Mouse (Mus musculus): Measurements from ENCODE around the gene Ksr1. TPM values are rescaled to one million over a fixed set of nuclear protein-coding genes. Genes with fewer than 3 reads are reported as not detected.

Ksr1 gene
- polyA plus RNA-seq, 1 experiment from 2014 or later, result 0.67 TPM

GRCm38 (mm10) chr11:79152696-79153095, 6.5 kb upstream of the Ksr1 start:
- no peak for DNase-seq (ENCODE audit: low spot score)
- Histone ChIP-seq H3K9ac (ENCODE audit: low read length) (no peak overlapping the region), H3K4me2 (replicated peaks; ENCODE audit: low read depth) (no peak overlapping the region), H3K36me3 (ENCODE audit: control insufficient read depth, insufficient read depth, low read length) (no peaks in the 10 kb centered on the region), H3K27me3 (ENCODE audit: control insufficient read depth, insufficient read depth, low read length) (no peaks in the 10 kb centered on the region), H3K27ac (replicated peaks) (no peak overlapping the region), H3K4me3 (ENCODE audit: low read depth, low read length) (no peak overlapping the region), H3K9me3 (ENCODE audit: control insufficient read depth, low read length) (no peaks in the 10 kb centered on the region), H3K4me1 (replicated peaks; ENCODE audit: control insufficient read depth, insufficient read depth) (no peaks in the 10 kb centered on the region)
- no peak for TF ChIP-seq EP300 (optimal IDR thresholded peaks at IDR 0.05)
- TF ChIP-seq CTCF (IDR thresholded peaks at IDR 0.05; ENCODE audit: low read depth), result no peak
- 54% methylated on average over 5 of the region's 5 CpGs for WGBS
- no peak for ATAC-seq (ENCODE audit: low FRiP score, low TSS enrichment)

- H3K9ac ChIP-seq (ENCODE audit: low read length), result no peak overlapping the region
- TF ChIP-seq CTCF (IDR thresholded peaks at IDR 0.05; ENCODE audit: low read depth) (no peak), EP300 (optimal IDR thresholded peaks at IDR 0.05) (no peak)
- no peak overlapping the region for H3K27ac ChIP-seq (replicated peaks)
- 75% methylated on average over 7 of the region's 7 CpGs for WGBS
- no peaks in the 10 kb centered on the region for H3K36me3 ChIP-seq (ENCODE audit: control insufficient read depth, insufficient read depth, low read length)
- H3K4me3 ChIP-seq (ENCODE audit: low read depth, low read length), result no peak overlapping the region
- H3K4me1 ChIP-seq (replicated peaks; ENCODE audit: control insufficient read depth, insufficient read depth), result no peaks in the 10 kb centered on the region
- ATAC-seq (ENCODE audit: low FRiP score, low TSS enrichment) (no peak), DNase-seq (ENCODE audit: low spot score) (no peak)
- no peaks in the 10 kb centered on the region for H3K9me3 ChIP-seq (ENCODE audit: control insufficient read depth, low read length)
- H3K27me3 ChIP-seq (ENCODE audit: control insufficient read depth, insufficient read depth, low read length), result no peaks in the 10 kb centered on the region
- H3K4me2 ChIP-seq (replicated peaks; ENCODE audit: low read depth), result no peak overlapping the region
Measured at GRCm38 (mm10) chr11:79151874-79152273, 5.7 kb upstream of the Ksr1 start.

DNA sequence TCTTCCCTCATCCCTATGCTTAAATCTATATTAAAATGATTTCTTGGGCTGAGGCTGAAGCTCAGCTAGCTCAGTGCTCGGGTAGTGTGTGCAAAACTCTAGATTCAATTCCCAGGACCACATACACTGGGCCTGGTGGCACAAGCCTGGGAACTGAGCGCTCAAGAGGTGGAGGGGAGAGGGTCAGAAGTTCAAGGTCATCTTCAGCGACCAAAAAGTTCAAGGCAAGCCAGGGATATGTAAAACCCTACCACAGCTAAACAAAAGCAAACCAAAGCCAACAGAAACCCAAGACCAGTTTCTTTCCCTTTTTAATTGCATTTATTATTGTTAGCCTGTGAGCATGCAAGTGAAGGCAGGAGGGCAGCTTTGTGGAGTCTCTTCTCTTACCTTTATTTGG, 4.1 kb upstream of the Ksr1 start:
- no peak overlapping the region for H3K4me3 ChIP-seq (ENCODE audit: low read depth, low read length)
- ATAC-seq (ENCODE audit: low FRiP score, low TSS enrichment) (no peak), DNase-seq (ENCODE audit: low spot score) (no peak)
- H3K4me2 ChIP-seq (replicated peaks; ENCODE audit: low read depth), result no peak overlapping the region
- H3K36me3 ChIP-seq (ENCODE audit: control insufficient read depth, insufficient read depth, low read length), result no peaks in the 10 kb centered on the region
- H3K4me1 ChIP-seq (replicated peaks; ENCODE audit: control insufficient read depth, insufficient read depth), result no peaks in the 10 kb centered on the region
- no peaks in the 10 kb centered on the region for H3K27me3 ChIP-seq (ENCODE audit: control insufficient read depth, insufficient read depth, low read length)
- 63% methylated on average over 3 of the region's 3 CpGs for WGBS
- TF ChIP-seq CTCF (IDR thresholded peaks at IDR 0.05; ENCODE audit: low read depth), result no peak
- no peak for TF ChIP-seq EP300 (optimal IDR thresholded peaks at IDR 0.05)
- H3K9me3 ChIP-seq (ENCODE audit: control insufficient read depth, low read length), result no peaks in the 10 kb centered on the region
- no peak overlapping the region for H3K9ac ChIP-seq (ENCODE audit: low read length)
- no peak overlapping the region for H3K27ac ChIP-seq (replicated peaks)

- Histone ChIP-seq H3K4me1 (replicated peaks; ENCODE audit: control insufficient read depth, insufficient read depth) (peaks cover 1% of the 10 kb centered on the region; the same call in 1 of the 2 replicates), H3K9me3 (ENCODE audit: control insufficient read depth, low read length) (no peaks in the 10 kb centered on the region), H3K36me3 (ENCODE audit: control insufficient read depth, insufficient read depth, low read length) (no peaks in the 10 kb centered on the region), H3K4me2 (replicated peaks; ENCODE audit: low read depth) (no peak overlapping the region), H3K4me3 (ENCODE audit: low read depth, low read length) (no peak overlapping the region), H3K27me3 (ENCODE audit: control insufficient read depth, insufficient read depth, low read length) (no peaks in the 10 kb centered on the region), H3K27ac (replicated peaks) (no peak overlapping the region), H3K9ac (ENCODE audit: low read length) (no peak overlapping the region)
- TF ChIP-seq EP300 (optimal IDR thresholded peaks at IDR 0.05) (no peak), CTCF (IDR thresholded peaks at IDR 0.05; ENCODE audit: low read depth) (no peak)
- ATAC-seq (ENCODE audit: low FRiP score, low TSS enrichment) (no peak), DNase-seq (ENCODE audit: low spot score) (no peak)
- 79% methylated on average over 4 of the region's 4 CpGs for WGBS
Measured at GRCm38 (mm10) chr11:79149295-79149694, 3.1 kb upstream of the Ksr1 start.

DNA sequence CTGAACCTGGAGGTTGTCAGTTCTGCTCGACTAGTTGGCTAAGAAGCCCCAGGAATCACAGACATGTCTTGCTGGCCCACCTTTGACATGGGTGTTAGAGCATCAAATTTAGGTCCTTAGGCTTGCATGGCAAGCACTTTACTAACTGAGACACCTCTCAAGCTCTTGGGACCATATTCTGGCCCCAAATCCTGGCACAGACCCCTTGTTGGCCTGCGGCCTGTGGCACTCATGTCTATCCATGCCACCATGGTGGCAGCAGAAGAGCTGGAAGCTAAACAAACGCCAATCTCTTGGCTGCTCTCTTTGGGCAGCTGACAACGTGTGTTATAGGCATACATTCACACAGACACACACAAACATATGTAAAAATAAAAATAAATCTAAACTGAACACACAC, 2.6 kb upstream of the Ksr1 start:
- Histone ChIP-seq H3K4me3 (ENCODE audit: low read depth, low read length) (no peak overlapping the region), H3K27me3 (ENCODE audit: control insufficient read depth, insufficient read depth, low read length) (no peaks in the 10 kb centered on the region), H3K9ac (ENCODE audit: low read length) (no peak overlapping the region), H3K27ac (replicated peaks) (no peak overlapping the region), H3K36me3 (ENCODE audit: control insufficient read depth, insufficient read depth, low read length) (no peaks in the 10 kb centered on the region), H3K4me2 (replicated peaks; ENCODE audit: low read depth) (no peak overlapping the region), H3K4me1 (replicated peaks; ENCODE audit: control insufficient read depth, insufficient read depth) (peaks cover 4% of the 10 kb centered on the region; the same call in 1 of the 2 replicates), H3K9me3 (ENCODE audit: control insufficient read depth, low read length) (no peaks in the 10 kb centered on the region)
- TF ChIP-seq EP300 (optimal IDR thresholded peaks at IDR 0.05), result no peak
- TF ChIP-seq CTCF (IDR thresholded peaks at IDR 0.05; ENCODE audit: low read depth), result no peak
- DNase-seq (ENCODE audit: low spot score) (no peak), ATAC-seq (ENCODE audit: low FRiP score, low TSS enrichment) (no peak)
- 78% methylated on average over 4 of the region's 4 CpGs for WGBS

GRCm38 (mm10) chr11:79145283-79146265, 633 bp downstream of the Ksr1 start:
- DNase-seq (ENCODE audit: low spot score) (no peak), ATAC-seq (ENCODE audit: low FRiP score, low TSS enrichment) (peak; percentile 30)
- Histone ChIP-seq H3K4me3 (ENCODE audit: low read depth, low read length) (peak overlapping the region; percentile 94), H3K9ac (ENCODE audit: low read length) (peak overlapping the region; percentile 88), H3K9me3 (ENCODE audit: control insufficient read depth, low read length) (no peaks in the 10 kb centered on the region), H3K27ac (replicated peaks) (peak overlapping the region; percentile 91), H3K27me3 (ENCODE audit: control insufficient read depth, insufficient read depth, low read length) (no peaks in the 10 kb centered on the region), H3K4me2 (replicated peaks; ENCODE audit: low read depth) (peak overlapping the region; percentile 77), H3K4me1 (replicated peaks; ENCODE audit: control insufficient read depth, insufficient read depth) (peaks cover 6% of the 10 kb centered on the region; the same call in 1 of the 2 replicates), H3K36me3 (ENCODE audit: control insufficient read depth, insufficient read depth, low read length) (no peaks in the 10 kb centered on the region)
- WGBS, result under 1% methylated on average over 57 of the region's 62 CpGs
- TF ChIP-seq CTCF (IDR thresholded peaks at IDR 0.05; ENCODE audit: low read depth), result no peak
- no peak for TF ChIP-seq EP300 (optimal IDR thresholded peaks at IDR 0.05)
